18 mouse cellular contexts compared by ENCODE assay signal in genomic region chr3:17452984-17453383, GRCm38 (mm10).
"Had no signal": no experiment of that assay in that cellular context is flagged by ENCODE, and none has a peak within 500 bp of the region (broad histone marks: within the 10 kb centered on the region; RNA-seq: fewer than 3 reads in every experiment).

No protein-coding gene starts in this region.

- H3K9me3 ChIP-seq: midbrain, embryonic 13.5 days; neural tube, embryonic 13.5 days; neural tube, embryonic 15.5 days had no signal

- H3K36me3 ChIP-seq: midbrain, embryonic 13.5 days; neural tube, embryonic 13.5 days; neural tube, embryonic 15.5 days had no signal

- H3K4me3 ChIP-seq: midbrain, embryonic 13.5 days; myocyte; neural tube, embryonic 13.5 days; neural tube, embryonic 15.5 days had no signal

- H3K4me1 ChIP-seq: midbrain, embryonic 13.5 days; neural tube, embryonic 13.5 days; neural tube, embryonic 15.5 days had no signal

- H3K27ac ChIP-seq: midbrain, embryonic 13.5 days; neural tube, embryonic 13.5 days; neural tube, embryonic 15.5 days had no signal

- H3K4me2 ChIP-seq: lung, embryonic 14.5 days; midbrain, embryonic 11.5 days; midbrain, embryonic 13.5 days; neural tube, embryonic 13.5 days; neural tube, embryonic 15.5 days had no signal

- H3K27me3 ChIP-seq: midbrain, embryonic 13.5 days; neural tube, embryonic 13.5 days; neural tube, embryonic 15.5 days had no signal

- DNase-seq: lung, adult 18-20 months; lung, embryonic 14.5 days; lung, postnatal 10 days; lung, postnatal 4 days; retina, postnatal 1 day; right cerebral cortex, adult 18-20 months; right cerebral cortex, postnatal 25 days; right cerebral cortex, postnatal 4 days; spleen, adult 18-20 months; thymus, adult 18-20 months; thymus, postnatal 14 days; thymus, postnatal 36 days had no signal

- ATAC-seq: midbrain, embryonic 13.5 days; midbrain, embryonic 16.5 days had no signal

- H3K9ac ChIP-seq: lung, embryonic 14.5 days; midbrain, embryonic 13.5 days; neural tube, embryonic 13.5 days; neural tube, embryonic 15.5 days had no signal
